In genomic region chr1:34268520-34268919, GRCm38 (mm10) we compare ENCODE assay signal across 15 mouse cellular contexts.
DNase-seq lines count a peak whose midpoint lies in the region; ATAC-seq and TF ChIP-seq lines count a peak whose summit lies in the region.
"Had no signal": no experiment of that assay in that cellular context is flagged by ENCODE, and none has a peak within 500 bp of the region (broad histone marks: within the 10 kb centered on the region; RNA-seq: fewer than 3 reads in every experiment).

No protein-coding gene starts in this region.

- H3K27me3 ChIP-seq in heart, embryonic 10.5 days (ENCODE audit: insufficient read depth, poor library complexity, severe bottlenecking): no peaks in the 10 kb centered on the region
- H3K27me3 ChIP-seq in kidney, postnatal 0 days (ENCODE audit: insufficient read depth, low read length): no peaks in the 10 kb centered on the region
- H3K27me3 ChIP-seq: limb, embryonic 12.5 days; midbrain, embryonic 13.5 days had no signal

- no peak overlapping the region for H3K27ac ChIP-seq in heart, embryonic 10.5 days
- no peak overlapping the region for H3K27ac ChIP-seq in kidney, postnatal 0 days
- H3K27ac ChIP-seq: limb, embryonic 12.5 days; midbrain, embryonic 13.5 days had no signal

- H3K9ac ChIP-seq in kidney, postnatal 0 days (ENCODE audit: low read depth, low read length): no peak overlapping the region
- H3K9ac ChIP-seq: limb, embryonic 12.5 days; liver, postnatal 0 days; midbrain, embryonic 13.5 days had no signal

- H3K9me3 ChIP-seq in heart, embryonic 10.5 days: no peaks in the 10 kb centered on the region
- no peaks in the 10 kb centered on the region for H3K9me3 ChIP-seq in kidney, postnatal 0 days (replicated peaks; ENCODE audit: low read length)
- H3K9me3 ChIP-seq: limb, embryonic 12.5 days; midbrain, embryonic 13.5 days had no signal

- no peak overlapping the region for H3K4me3 ChIP-seq in heart, embryonic 10.5 days
- no peak overlapping the region for H3K4me3 ChIP-seq in kidney, postnatal 0 days (replicated peaks; ENCODE audit: low read depth, low read length)
- H3K4me3 ChIP-seq: erythroblast, embryonic 14.5 days; limb, embryonic 12.5 days; midbrain, embryonic 13.5 days had no signal

- peak; percentile 65 to 73 for DNase-seq in heart, adult 18-20 months
- DNase-seq in heart, embryonic 10.5 days (ENCODE audit: low spot score): no peak
- peak; percentile 57 for DNase-seq in fibroblast of lung, adult 2 months (ENCODE audit: low read depth)
- DNase-seq in kidney, postnatal 0 days (ENCODE audit: low spot score): peak; percentile 73
- DNase-seq in lung, postnatal 14 days: peak; percentile 55
- no peak for DNase-seq in right cerebral cortex, postnatal 36 days (ENCODE audit: low spot score in 2 of 2)
- no peak for DNase-seq in adrenal gland, postnatal 4 days (ENCODE audit: low spot score in 2 of 2)
- no peak for DNase-seq in frontal cortex, postnatal 14 days (ENCODE audit: low spot score in 2 of 2)
- DNase-seq: adrenal gland, postnatal 14 days; liver, postnatal 0 days; retina, postnatal 1 day; spleen, adult 18-20 months had no signal

- ATAC-seq in kidney, postnatal 0 days (replicated peaks; ENCODE audit: low FRiP score, low read depth): no peak; the same call in 1 of the 2 replicates
- ATAC-seq: liver, postnatal 0 days; midbrain, embryonic 13.5 days had no signal

- no peak for TF ChIP-seq CTCF in kidney, postnatal 0 days (IDR thresholded peaks at IDR 0.05; ENCODE audit: low read depth)

- 0 out of 2 replicates have a peak, but pooled peaks cover 2% of the 10 kb centered on the region for H3K4me1 ChIP-seq in heart, embryonic 10.5 days
- no peaks in the 10 kb centered on the region for H3K4me1 ChIP-seq in kidney, postnatal 0 days (replicated peaks; ENCODE audit: insufficient read depth, low read length)
- H3K4me1 ChIP-seq: limb, embryonic 12.5 days; midbrain, embryonic 13.5 days had no signal

- peaks cover 70% of the 10 kb centered on the region for H3K36me3 ChIP-seq in heart, embryonic 10.5 days
- peaks cover 60% of the 10 kb centered on the region for H3K36me3 ChIP-seq in kidney, postnatal 0 days (ENCODE audit: insufficient read depth, low read length)

- no peak overlapping the region for H3K4me2 ChIP-seq in kidney, postnatal 0 days (ENCODE audit: low read length)
- H3K4me2 ChIP-seq: limb, embryonic 12.5 days; midbrain, embryonic 13.5 days had no signal

- 86% methylated on average over 13 of the region's 13 CpGs for WGBS in heart, embryonic 10.5 days
- 60% methylated on average over 13 of the region's 13 CpGs for WGBS in kidney, postnatal 0 days

Comparison
In these comparisons a context has a peak if more than half of its experiments do, and no peak if none do; other contexts are left out.
1. DNase-seq: peak in heart, adult 18-20 months (2 of 2), fibroblast of lung, adult 2 months (single experiment), kidney, postnatal 0 days (single experiment) and lung, postnatal 14 days (single experiment); none in heart, embryonic 10.5 days (single experiment), right cerebral cortex, postnatal 36 days (0 of 2), adrenal gland, postnatal 4 days (0 of 2) and frontal cortex, postnatal 14 days (0 of 2).